Mouse (Mus musculus) heart, adult 2 months (tissue): Measurements from ENCODE around the gene Prdm13. TPM values are rescaled to one million over a fixed set of nuclear protein-coding genes. Genes with fewer than 3 reads are reported as not detected.

Experiments used
- DNase-seq, 2 experiments: peaks; one replicate each; pipeline ENCODE4 v3.0.0; 2021
- H3K27ac ChIP-seq: fragments of 200-600 bp; 2 replicates; pipeline ENCODE4 v1.8.1; 2022
- H3K27me3 ChIP-seq: fragments of 200-500 bp; 2 replicates; pipeline ENCODE4 v1.6.1; 2012; ENCODE audit warnings: mild to moderate bottlenecking, low read length, inconsistent platforms, mixed read lengths; ENCODE audit not compliant: control insufficient read depth, insufficient read depth
- H3K36me3 ChIP-seq: fragments of 200-500 bp; 2 replicates; pipeline ENCODE4 v1.6.1; 2012; ENCODE audit warnings: low read length, inconsistent platforms; ENCODE audit not compliant: control insufficient read depth, insufficient read depth
- H3K4me1 ChIP-seq: fragments of 200-500 bp; 2 replicates; pipeline ENCODE4 v1.6.1; 2011; ENCODE audit warnings: low read length; ENCODE audit not compliant: control insufficient read depth, insufficient read depth
- H3K4me3 ChIP-seq: fragments of 200-600 bp; 2 replicates; pipeline ENCODE4 v1.8.1; 2022
- H3K79me2 ChIP-seq: fragments of 200-500 bp; replicated peaks from 2 replicates; pipeline ENCODE4 v1.6.1; 2012; ENCODE audit warnings: mild to moderate bottlenecking, inconsistent platforms, low read length, moderate library complexity, mixed read lengths; ENCODE audit not compliant: control insufficient read depth, insufficient read depth
- H3K9ac ChIP-seq: fragments of 200-500 bp; 2 replicates; pipeline ENCODE4 v1.6.1; 2012; ENCODE audit warnings: low read depth, mild to moderate bottlenecking, control low read depth, inconsistent platforms, low read length, mixed read lengths
- CTCF ChIP-seq: fragments of 200-600 bp; IDR thresholded peaks from 2 replicates; pipeline ENCODE4 v1.8.1; 2022; ENCODE audit warnings: antibody characterized with exemption, mild to moderate bottlenecking, moderate library complexity
- EP300 ChIP-seq: fragments of 200-500 bp; IDR thresholded peaks from 2 replicates; pipeline ENCODE4 v1.6.1; 2011; ENCODE audit warnings: low read depth, low read length, control low read depth; ENCODE audit not compliant: insufficient read depth
- POLR2A ChIP-seq: fragments of 200-500 bp; IDR thresholded peaks from 2 replicates; pipeline ENCODE4 v1.6.1; 2011; ENCODE audit warnings: mild to moderate bottlenecking, low read depth, low read length, control low read depth; ENCODE audit not compliant: insufficient read depth
- WGBS: fragments of 180-500 bp; shearing (Covaris S2); methylation state at CpG from one replicate; pipeline ENCODE4 v1.1.7; 2018; 5-methylcytosine and 5-hydroxymethylcytosine counted together
- intact Hi-C: fragments of 180-260 bp; cut with DNase I; formaldehyde crosslinking; loops from one replicate; pipeline ENCODE4 v1.15.1; 2025
- polyA plus RNA-seq: library from polyadenylated mRNA; depleted of rRNA; stranded (reverse); fragments of >200 nt; gene quantifications from 2 replicates; pipeline ENCODE4 v1.2.3, GENCODE M21; 2012; rRNA removed
- total RNA-seq, 2 experiments: library from RNA; stranded (reverse); gene quantifications; 2 replicates each; pipeline ENCODE4 v1.2.3; 2021

Gene Prdm13
- total and polyA plus RNA-seq, 3 experiments = not detected

GRCm38 (mm10) chr4:21629275-21629583, 56.5 kb downstream of the Prdm13 start:
- H3K4me1 ChIP-seq = no peaks in the 10 kb centered on the region
- intact Hi-C loops = no loop called here
- 60% methylated on average over 2 of the region's 2 CpGs for WGBS
- no peaks in the 10 kb centered on the region for H3K79me2 ChIP-seq
- H3K27me3 ChIP-seq = no peaks in the 10 kb centered on the region
- H3K9ac ChIP-seq = no peak overlapping the region
- H3K36me3 ChIP-seq = no peaks in the 10 kb centered on the region
- no peak overlapping the region for H3K27ac ChIP-seq
- no peak for DNase-seq
- no peak overlapping the region for H3K4me3 ChIP-seq
- no peak for TF ChIP-seq POLR2A
- no peak for TF ChIP-seq EP300
- no peak for TF ChIP-seq CTCF

DNA sequence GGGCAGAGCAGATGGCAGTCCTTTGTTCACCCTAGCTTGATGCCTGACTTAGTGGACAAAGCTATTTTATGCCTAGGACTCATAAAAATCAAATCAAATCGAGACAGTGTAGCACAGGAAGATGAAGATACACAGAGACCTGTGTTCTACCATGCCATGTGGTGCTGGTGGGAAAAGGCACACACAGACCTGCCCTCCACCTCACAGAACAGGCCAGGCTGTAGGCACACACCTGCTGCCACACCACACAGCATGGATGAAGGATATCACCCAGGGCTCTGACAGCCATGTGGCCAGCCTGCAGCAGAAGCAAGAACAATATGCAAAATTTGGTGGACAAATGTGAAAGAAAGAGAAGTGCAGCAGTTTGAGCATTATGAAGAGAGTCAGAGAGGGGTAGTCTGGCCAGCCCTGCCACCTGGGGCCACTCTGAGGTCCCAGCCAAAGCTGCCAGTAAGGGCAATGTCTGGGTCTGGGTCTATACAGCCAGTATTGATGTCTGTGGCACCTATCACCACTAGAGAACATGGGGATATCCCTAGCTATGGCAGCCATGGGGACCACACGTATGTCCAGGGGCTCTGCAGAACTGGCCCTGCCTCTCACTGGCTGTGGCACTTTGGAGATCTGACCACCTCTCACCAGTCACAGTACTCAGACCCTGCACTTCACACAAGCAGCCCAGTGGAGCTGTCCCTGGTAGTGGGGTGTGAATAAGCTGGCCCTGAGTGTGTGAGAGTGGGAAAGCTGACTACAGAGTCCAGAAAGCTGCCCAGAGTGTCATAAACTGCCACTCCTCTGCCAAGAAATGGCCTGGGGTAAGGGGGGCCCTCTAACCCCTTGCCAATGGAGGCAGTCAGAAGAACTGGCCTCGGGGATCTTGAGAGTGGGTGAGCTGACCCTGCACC, 57.1 kb downstream of the Prdm13 start:
- no peaks in the 10 kb centered on the region for H3K4me1 ChIP-seq
- H3K27me3 ChIP-seq = no peaks in the 10 kb centered on the region
- H3K79me2 ChIP-seq = no peaks in the 10 kb centered on the region
- TF ChIP-seq CTCF (no peak), POLR2A (no peak), EP300 (no peak)
- intact Hi-C loops = no loop called here
- no peak overlapping the region for H3K27ac ChIP-seq
- 46% methylated on average over 3 of the region's 3 CpGs for WGBS
- no peak overlapping the region for H3K4me3 ChIP-seq
- DNase-seq = no peak
- no peak overlapping the region for H3K9ac ChIP-seq
- H3K36me3 ChIP-seq = no peaks in the 10 kb centered on the region

Other genes starting within 250 kb of the Prdm13 start
- 10 to 100 TPM in 1 of 2 experiments, 1 to 10 TPM in 1; 9.3 to 14.1 TPM for gene Ccnc, start 41.7 kb upstream of the Prdm13 start, total RNA-seq
- gene Ccnc, start 41.7 kb upstream of the Prdm13 start, polyA plus RNA-seq = 4.0 and 8.1 TPM in 2 replicates
- 10 to 100 TPM; 10.4 to 12.8 TPM for gene Usp45, start 81.2 kb upstream of the Prdm13 start, total RNA-seq
- gene Usp45, start 81.2 kb upstream of the Prdm13 start, polyA plus RNA-seq = 1.9 and 4.2 TPM in 2 replicates
- 10 to 100 TPM; 16.5 to 16.6 TPM for gene Tstd3, start 81.2 kb upstream of the Prdm13 start, total RNA-seq
- 7.5 and 12.2 TPM in 2 replicates for gene Tstd3, start 81.2 kb upstream of the Prdm13 start, polyA plus RNA-seq
- gene Pnisr, start 161.6 kb upstream of the Prdm13 start, total RNA-seq = 10 to 100 TPM; 28.9 to 29.1 TPM
- gene Pnisr, start 161.6 kb upstream of the Prdm13 start, polyA plus RNA-seq = 33.3 and 61.6 TPM in 2 replicates
- 10 to 100 TPM; 35.6 to 36.4 TPM for gene Coq3, start 193.7 kb upstream of the Prdm13 start, total RNA-seq
- 14.6 and 28.1 TPM in 2 replicates for gene Coq3, start 193.7 kb upstream of the Prdm13 start, polyA plus RNA-seq
- gene Faxc, start 245.4 kb upstream of the Prdm13 start, total RNA-seq = under 1 TPM; 0.86 to 0.93 TPM
- gene Faxc, start 245.4 kb upstream of the Prdm13 start, polyA plus RNA-seq = 0.27 and 0.53 TPM in 2 replicates